Mouse (Mus musculus): Measurements from ENCODE around the gene Slc29a2. TPM values are rescaled to one million over a fixed set of nuclear protein-coding genes. Genes with fewer than 3 reads are reported as not detected.

Gene Slc29a2
- polyA plus RNA-seq, 1 experiment = 0.71 TPM

DNA sequence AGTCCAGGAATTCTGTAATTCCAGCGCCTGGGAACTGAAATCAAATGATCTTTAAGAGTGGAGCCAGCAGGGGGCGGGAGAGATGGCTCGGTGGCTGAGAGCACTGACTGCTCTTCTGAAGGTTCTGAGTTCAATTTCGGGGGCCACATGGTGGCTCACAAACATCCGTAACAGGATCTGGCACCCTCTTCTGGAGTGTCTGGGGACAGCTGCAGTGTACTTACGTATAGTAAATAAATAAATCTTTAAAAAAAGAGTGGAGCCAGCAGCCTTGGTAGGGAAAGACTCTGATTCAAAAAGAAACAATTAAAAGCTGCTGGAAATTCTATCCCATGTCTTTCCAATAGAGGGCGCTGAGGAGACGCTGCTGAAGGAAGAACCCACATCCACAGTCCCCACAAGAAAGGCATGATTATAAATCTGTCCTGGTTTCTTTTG, 8.7 kb upstream of the Slc29a2 start:
- no peak overlapping the region for H3K4me3 ChIP-seq (ENCODE audit: insufficient read depth, low read depth, low read length)
- H3K4me1 ChIP-seq (ENCODE audit: control insufficient read depth, insufficient read depth, insufficient read length, low read length) = no peaks in the 10 kb centered on the region
- no peak overlapping the region for H3K27ac ChIP-seq (replicated peaks; ENCODE audit: low read depth, low read length)

DNA sequence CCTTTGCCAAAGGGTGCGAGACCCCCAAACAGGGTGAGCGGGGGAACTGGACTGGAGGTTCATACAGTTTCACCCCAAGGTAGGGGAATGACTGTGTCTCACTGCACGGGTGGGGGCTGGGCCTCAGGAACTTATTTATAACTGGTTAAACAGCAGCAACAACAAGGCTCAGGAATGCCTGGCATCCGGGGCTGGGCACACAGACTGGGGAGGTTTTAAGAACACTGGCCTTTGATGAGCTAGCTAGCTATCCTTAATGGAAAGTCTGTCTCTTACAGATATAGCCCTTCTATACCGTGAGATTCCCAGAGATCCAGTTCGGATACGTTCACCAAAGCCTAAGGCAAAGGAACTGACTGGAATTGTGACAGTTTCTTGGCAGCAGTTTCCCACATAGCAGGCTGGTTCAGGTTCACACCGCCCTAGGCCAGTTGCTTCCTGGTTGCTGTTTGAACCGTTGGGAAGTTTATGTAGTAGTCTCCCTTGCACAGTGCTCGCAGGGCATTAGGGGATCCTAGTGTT, 7.4 kb upstream of the Slc29a2 start:
- Histone ChIP-seq H3K4me3 (ENCODE audit: insufficient read depth, low read depth, low read length) (no peak overlapping the region), H3K4me1 (ENCODE audit: control insufficient read depth, insufficient read depth, insufficient read length, low read length) (no peaks in the 10 kb centered on the region), H3K27ac (replicated peaks; ENCODE audit: low read depth, low read length) (no peak overlapping the region)

- no peaks in the 10 kb centered on the region for H3K4me1 ChIP-seq (ENCODE audit: control insufficient read depth, insufficient read depth, insufficient read length, low read length)
- no peak overlapping the region for H3K4me3 ChIP-seq (ENCODE audit: insufficient read depth, low read depth, low read length)
- no peak overlapping the region for H3K27ac ChIP-seq (replicated peaks; ENCODE audit: low read depth, low read length)
Observed at GRCm38 (mm10) chr19:5016782-5017181, 6.9 kb upstream of the Slc29a2 start.

DNA sequence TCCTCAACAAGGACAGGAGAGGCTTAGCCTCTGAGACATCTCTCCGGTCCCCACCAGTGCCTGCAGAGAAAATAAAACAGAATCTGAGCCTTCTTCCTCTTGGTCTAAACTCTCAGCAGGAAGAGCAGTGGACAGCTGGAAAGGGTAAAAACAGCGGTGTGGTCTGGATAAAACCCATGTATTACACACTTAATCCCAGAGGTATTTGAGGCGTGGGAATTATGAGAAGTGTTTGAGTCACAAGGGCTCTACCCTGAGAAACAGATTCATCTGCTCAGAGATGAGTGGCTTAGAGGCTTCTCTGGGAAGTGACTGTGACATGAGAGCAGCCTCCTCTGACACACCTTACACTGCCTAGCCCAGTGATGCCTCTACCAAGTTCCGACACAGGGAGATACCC, 6.0 kb upstream of the Slc29a2 start:
- H3K27ac ChIP-seq (replicated peaks; ENCODE audit: low read depth, low read length) = no peak overlapping the region
- H3K4me3 ChIP-seq (ENCODE audit: insufficient read depth, low read depth, low read length) = no peak overlapping the region
- H3K4me1 ChIP-seq (ENCODE audit: control insufficient read depth, insufficient read depth, insufficient read length, low read length) = no peaks in the 10 kb centered on the region

GRCm38 (mm10) chr19:5018191-5018590, 5.5 kb upstream of the Slc29a2 start:
- Histone ChIP-seq H3K27ac (replicated peaks; ENCODE audit: low read depth, low read length) (no peak overlapping the region), H3K4me3 (ENCODE audit: insufficient read depth, low read depth, low read length) (no peak overlapping the region), H3K4me1 (ENCODE audit: control insufficient read depth, insufficient read depth, insufficient read length, low read length) (no peaks in the 10 kb centered on the region)

- H3K27ac ChIP-seq (replicated peaks; ENCODE audit: low read depth, low read length) = no peak overlapping the region
- H3K4me1 ChIP-seq (ENCODE audit: control insufficient read depth, insufficient read depth, insufficient read length, low read length) = peaks cover 4% of the 10 kb centered on the region; the same call in 1 of the 2 replicates
- H3K4me3 ChIP-seq (ENCODE audit: insufficient read depth, low read depth, low read length) = no peak overlapping the region
Observed at GRCm38 (mm10) chr19:5021416-5021815, 2.2 kb upstream of the Slc29a2 start.

GRCm38 (mm10) chr19:5026111-5026510, 2.5 kb downstream of the Slc29a2 start:
- H3K27ac ChIP-seq (replicated peaks; ENCODE audit: low read depth, low read length) = no peak overlapping the region
- H3K4me3 ChIP-seq (ENCODE audit: insufficient read depth, low read depth, low read length) = no peak overlapping the region
- peaks cover 4% of the 10 kb centered on the region; the same call in 1 of the 2 replicates for H3K4me1 ChIP-seq (ENCODE audit: control insufficient read depth, insufficient read depth, insufficient read length, low read length)

DNA sequence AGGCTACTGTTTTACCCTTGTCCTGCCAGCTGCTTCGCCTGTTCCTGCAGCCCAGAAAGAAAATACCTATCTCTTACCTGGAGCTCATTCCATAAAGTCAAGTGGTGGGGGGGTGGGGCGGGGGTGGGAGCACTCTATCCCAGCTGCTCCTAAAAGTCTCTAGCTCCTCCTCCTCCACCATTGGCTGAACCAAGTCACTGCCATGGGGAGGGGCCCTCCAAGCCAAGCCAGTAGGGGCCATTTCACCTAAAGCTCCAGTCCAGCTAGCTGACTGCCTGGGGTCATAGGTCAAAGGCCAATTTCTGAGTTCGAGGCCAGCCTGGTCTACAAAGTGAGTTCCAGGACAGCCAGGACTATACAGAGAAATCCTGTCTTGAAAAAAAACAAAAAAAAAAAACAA, 9.0 kb downstream of the Slc29a2 start:
- Histone ChIP-seq H3K27ac (replicated peaks; ENCODE audit: low read depth, low read length) (no peak overlapping the region), H3K4me3 (ENCODE audit: insufficient read depth, low read depth, low read length) (no peak overlapping the region), H3K4me1 (ENCODE audit: control insufficient read depth, insufficient read depth, insufficient read length, low read length) (no peaks in the 10 kb centered on the region)

DNA sequence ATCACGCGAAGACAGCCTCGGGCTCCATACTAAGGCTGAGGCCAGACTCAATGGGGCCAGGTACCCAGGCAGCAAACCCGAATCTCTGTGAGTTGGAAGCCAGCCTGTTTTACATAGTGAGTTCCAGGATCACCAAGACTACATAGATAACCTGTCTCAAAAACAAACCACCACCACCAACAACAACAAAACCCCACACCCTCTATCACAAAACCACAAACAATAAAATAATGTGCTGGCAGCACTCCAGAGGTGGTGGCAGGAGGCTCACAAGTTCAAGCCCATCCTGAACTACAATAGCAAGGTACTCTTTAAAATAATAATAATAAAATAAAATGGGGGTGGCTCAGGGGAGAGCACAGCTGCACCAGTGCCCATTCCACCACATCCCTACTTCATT, 12.9 kb downstream of the Slc29a2 start:
- Histone ChIP-seq H3K4me3 (ENCODE audit: insufficient read depth, low read depth, low read length) (no peak overlapping the region), H3K4me1 (ENCODE audit: control insufficient read depth, insufficient read depth, insufficient read length, low read length) (peaks cover 8% of the 10 kb centered on the region), H3K27ac (replicated peaks; ENCODE audit: low read depth, low read length) (no peak overlapping the region)

DNA sequence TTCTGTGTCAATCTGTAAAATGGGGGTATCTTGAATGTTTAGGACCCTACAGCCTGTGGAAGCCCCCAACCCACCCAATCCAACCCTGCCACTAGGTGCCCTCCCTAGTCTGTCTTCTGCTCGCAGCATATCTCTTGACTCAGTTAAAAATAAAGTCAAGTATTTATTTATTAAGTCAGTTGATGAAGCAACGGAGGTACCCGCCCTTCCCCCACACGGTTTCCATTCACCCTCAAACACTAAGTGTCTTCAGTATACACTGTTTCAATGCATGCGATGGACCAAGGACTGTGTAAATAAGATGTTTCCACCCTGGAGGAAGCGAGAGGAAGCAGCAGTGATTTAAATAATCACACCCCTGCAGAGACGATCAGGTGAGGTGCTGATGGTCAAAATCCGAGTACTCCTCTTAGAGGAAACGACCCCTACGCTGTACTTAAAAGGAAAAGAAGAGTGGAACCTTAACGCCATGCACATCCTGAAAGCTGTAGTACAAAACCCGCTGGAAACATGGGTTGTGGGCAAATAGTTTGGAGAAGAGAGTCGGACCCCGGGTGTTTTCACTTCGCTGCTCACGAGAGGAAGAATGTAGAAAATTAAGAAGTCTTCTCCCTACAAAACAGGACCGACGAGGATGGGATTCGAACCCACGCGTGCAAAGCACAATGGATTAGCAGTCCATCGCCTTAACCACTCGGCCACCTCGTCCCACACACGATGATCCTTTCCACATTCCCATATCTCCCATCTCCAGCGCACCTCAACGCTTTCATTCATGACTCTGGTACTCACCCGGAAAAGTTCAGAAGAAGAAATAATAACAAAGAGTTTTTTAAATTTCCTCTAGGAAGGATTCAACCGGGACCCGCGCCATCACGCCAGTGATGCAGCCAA, 14.3 kb downstream of the Slc29a2 start:
- Histone ChIP-seq H3K27ac (replicated peaks; ENCODE audit: low read depth, low read length) (no peak overlapping the region), H3K4me3 (ENCODE audit: insufficient read depth, low read depth, low read length) (peak overlapping the region; percentile 73), H3K4me1 (ENCODE audit: control insufficient read depth, insufficient read depth, insufficient read length, low read length) (peaks cover 8% of the 10 kb centered on the region)

GRCm38 (mm10) chr19:5038709-5039156, 15.1 kb downstream of the Slc29a2 start, which contains the start of the genes B4gat1 and AC124502.3:
Gene B4gat1, plus strand, starts transcription at chr19:5038826.
Gene AC124502.3, plus strand, starts transcription at chr19:5038891.
- Histone ChIP-seq H3K27ac (replicated peaks; ENCODE audit: low read depth, low read length) (no peak within 1 kb of the TSS), H3K4me1 (ENCODE audit: control insufficient read depth, insufficient read depth, insufficient read length, low read length) (peaks cover 8% of the 10 kb centered on the region), H3K4me3 (ENCODE audit: insufficient read depth, low read depth, low read length) (peak within 1 kb of the TSS; percentile 73)

GRCm38 (mm10) chr19:5039301-5040114, 15.8 kb downstream of the Slc29a2 start:
- peaks cover 8% of the 10 kb centered on the region for H3K4me1 ChIP-seq (ENCODE audit: control insufficient read depth, insufficient read depth, insufficient read length, low read length)
- H3K27ac ChIP-seq (replicated peaks; ENCODE audit: low read depth, low read length) = no peak overlapping the region
- peak overlapping the region; percentile 73 for H3K4me3 ChIP-seq (ENCODE audit: insufficient read depth, low read depth, low read length)

GRCm38 (mm10) chr19:5040862-5041523, 17.3 kb downstream of the Slc29a2 start, which contains the start of gene Brms1:
Gene Brms1, plus strand, starts transcription at chr19:5041354.
- Histone ChIP-seq H3K4me3 (ENCODE audit: insufficient read depth, low read depth, low read length) (peak within 1 kb of the TSS; percentile 94), H3K4me1 (ENCODE audit: control insufficient read depth, insufficient read depth, insufficient read length, low read length) (peaks cover 8% of the 10 kb centered on the region)

DNA sequence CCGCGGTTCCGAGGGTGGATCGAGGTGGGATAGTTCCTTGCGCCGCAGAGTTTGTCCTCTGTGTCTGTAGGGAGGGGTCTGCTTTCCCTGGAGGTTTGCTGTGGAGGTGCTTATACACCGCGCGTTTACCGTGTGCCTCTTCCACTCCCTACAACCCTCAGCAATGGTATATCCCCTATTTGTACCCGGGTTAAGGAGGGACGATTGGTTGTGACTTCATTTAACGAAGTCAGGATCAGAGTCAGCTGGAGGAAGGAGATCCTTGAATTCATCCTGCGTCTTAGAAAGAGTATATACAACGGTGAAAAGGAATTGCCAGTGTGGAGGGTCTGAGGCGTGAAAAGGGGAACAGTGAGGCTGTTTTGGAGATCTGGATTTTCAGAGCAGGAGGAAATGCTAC, 17.9 kb downstream of the Slc29a2 start:
- Histone ChIP-seq H3K4me3 (ENCODE audit: insufficient read depth, low read depth, low read length) (peak overlapping the region; percentile 94), H3K27ac (replicated peaks; ENCODE audit: low read depth, low read length) (peak overlapping the region; percentile 62; the same call in 1 of the 2 replicates), H3K4me1 (ENCODE audit: control insufficient read depth, insufficient read depth, insufficient read length, low read length) (peaks cover 8% of the 10 kb centered on the region)

More at GRCm38 (mm10) chr19:5040862-5041523, 17.3 kb downstream of the Slc29a2 start, which contains the start of gene Brms1:
- H3K27ac ChIP-seq (replicated peaks; ENCODE audit: low read depth, low read length) = peak within 1 kb of the TSS; percentile 75
